Mouse (Mus musculus) neural tube, postnatal 0 days (tissue): ENCODE results near the gene Crybb1. TPM values are rescaled to one million over a fixed set of nuclear protein-coding genes. Genes with fewer than 3 reads are reported as not detected.

Experiments
- polyA plus RNA-seq: library from polyadenylated mRNA; unstranded; fragments of >200 nt; fragmentation: Nextera tagmentation; extraction: Ambion mirVana; gene quantifications from 2 replicates; pipeline ENCODE4 v1.2.1, GENCODE M21; 2015

The Crybb1 gene
- polyA plus RNA-seq: 17.8 and 19.0 TPM in 2 replicates

DNA sequence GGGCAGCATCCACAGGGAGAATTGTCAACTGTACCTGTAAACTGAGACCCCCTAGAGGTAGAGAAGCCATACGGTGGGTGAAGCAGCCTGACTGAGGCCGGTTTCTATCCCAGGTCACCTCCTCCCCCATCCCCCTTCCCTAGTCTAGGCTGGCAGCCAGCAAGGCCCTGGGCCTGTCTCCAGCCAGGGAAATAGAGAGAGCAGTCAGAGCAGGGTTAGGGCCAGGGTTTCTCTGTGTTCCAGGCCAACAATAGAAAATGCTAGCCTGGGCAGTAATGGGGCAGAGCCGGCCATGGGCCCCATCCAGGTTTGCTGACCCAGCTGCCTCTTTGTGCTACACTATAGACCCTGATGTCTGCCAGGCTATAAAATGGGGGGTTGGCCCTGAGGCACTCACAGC is at the start of gene Crybb1:
Crybb1 (plus strand) TSS at position 390 of the 400 bp plus-strand sequence.

DNA sequence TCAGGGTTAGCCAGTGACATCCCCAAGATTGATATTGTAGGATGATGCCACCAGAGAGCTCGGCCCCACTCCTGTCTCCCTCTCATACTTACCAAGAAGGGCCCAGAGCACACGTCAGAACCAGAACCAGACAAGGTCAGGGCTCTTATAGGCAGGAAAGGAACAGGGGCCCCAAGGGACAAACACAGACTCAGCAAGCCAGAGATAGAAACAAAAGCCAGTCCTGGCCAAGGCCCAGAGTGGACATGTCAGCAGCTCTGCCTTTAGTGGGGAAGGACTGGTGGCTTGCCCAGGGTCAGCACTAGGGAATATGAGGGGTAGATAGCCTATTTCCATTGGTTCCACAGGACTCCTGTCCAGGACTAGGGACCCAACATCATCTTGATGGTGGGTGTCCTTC is 3.2 kb upstream of the Crybb1 start, which contains the start of gene Cryba4:
Cryba4 (minus strand) TSS at position 119 of the 400 bp plus-strand sequence.

DNA sequence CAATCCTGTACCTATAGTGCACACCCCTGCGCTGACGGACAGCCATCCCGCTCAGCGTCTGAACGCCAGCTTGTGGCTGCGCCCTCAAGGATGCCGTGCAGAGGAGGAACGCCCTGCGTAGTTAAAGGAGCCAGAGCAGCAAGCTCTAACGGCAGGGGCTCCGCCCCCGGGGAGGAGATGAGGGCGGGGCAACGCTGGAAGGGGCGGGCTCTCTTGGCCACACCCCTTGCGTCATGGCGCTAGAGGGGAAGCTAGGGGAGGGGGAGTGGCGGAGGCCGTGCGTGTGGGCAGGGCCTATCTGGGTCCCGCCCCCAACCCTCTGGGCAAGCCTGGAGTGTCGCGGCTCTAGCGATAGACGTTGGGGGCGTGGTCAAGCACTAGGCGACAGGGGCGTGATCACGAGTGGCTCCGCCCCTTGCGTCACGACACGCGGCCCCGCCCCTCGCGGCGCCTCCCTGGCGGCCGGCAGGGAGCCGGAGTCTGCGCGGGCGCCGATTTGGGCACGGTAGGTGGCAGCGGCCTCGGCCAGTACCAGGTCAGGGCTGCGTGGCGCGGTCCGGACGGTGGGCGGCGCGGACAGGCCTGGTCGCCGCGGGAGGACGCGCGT is 20.8 kb downstream of the Crybb1 start, which contains the start of gene Tpst2:
Tpst2 (plus strand) TSS at position 425 of the 607 bp plus-strand sequence.

Other genes starting within 250 kb of the Crybb1 start
- 3.5 and 4.4 TPM in 2 replicates for gene Cryba4, start 3.3 kb upstream of the Crybb1 start, polyA plus RNA-seq
- gene Tpst2, start 20.9 kb downstream of the Crybb1 start, polyA plus RNA-seq: 34.1 and 37.2 TPM in 2 replicates
- 20.7 and 22.0 TPM in 2 replicates for gene Tfip11, start 70.5 kb downstream of the Crybb1 start, polyA plus RNA-seq
- 60.9 and 66.8 TPM in 2 replicates for gene Srrd, start 87.2 kb downstream of the Crybb1 start, polyA plus RNA-seq
- gene Hps4, start 87.3 kb downstream of the Crybb1 start, polyA plus RNA-seq: 30.9 and 31.9 TPM in 2 replicates
- 0.13 and 0.17 TPM in 2 replicates for gene Gm6583, start 100.2 kb downstream of the Crybb1 start, polyA plus RNA-seq
- gene Asphd2, start 139.1 kb downstream of the Crybb1 start, polyA plus RNA-seq: 103 and 116 TPM in 2 replicates
- 0.37 and 0.96 TPM in 2 replicates for gene Gm6588, start 193.6 kb downstream of the Crybb1 start, polyA plus RNA-seq